Mouse (Mus musculus) heart, adult 18-20 months (tissue): ENCODE results near the gene Snx8. TPM values are rescaled to one million over a fixed set of nuclear protein-coding genes. Genes with fewer than 3 reads are reported as not detected.
"Not testable (repeated sequence)": the region's sequence is repeated elsewhere in the genome, so short reads cannot be mapped to it uniquely, and the experiment has no call there.

ENCODE experiments used
- DNase-seq, 2 experiments: peaks; one replicate each; pipeline ENCODE4 v3.0.0; 2021 to 2022; ENCODE audit warnings: mixed read lengths in 1 of 2
- total RNA-seq, 2 experiments: library from RNA; stranded (reverse); gene quantifications; 2 replicates each; pipeline ENCODE4 v1.2.3; 2021

Gene Snx8
- total RNA-seq, 2 experiments from 2014 or later: 15.3 to 17.3 TPM

DNA sequence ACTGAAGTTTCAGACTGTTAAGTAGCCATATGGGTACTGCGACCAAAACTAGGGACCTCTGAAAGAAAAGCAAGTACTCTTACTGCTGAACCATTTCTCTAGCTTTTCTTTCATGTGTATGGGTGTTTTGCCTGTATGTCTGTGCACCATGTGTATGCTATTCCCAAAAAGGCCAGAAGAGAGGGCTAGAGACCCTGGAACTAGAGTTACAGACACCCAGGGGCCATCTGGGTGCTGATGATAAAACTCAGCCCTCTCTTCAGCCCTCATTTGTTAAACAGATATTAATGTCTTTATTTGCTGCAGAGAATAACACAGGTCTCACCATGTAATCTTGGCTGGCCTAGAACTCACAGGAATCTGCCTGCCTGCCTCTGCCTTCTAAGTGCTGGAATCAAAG lies 4.6 kb downstream of the Snx8 start:
- no peak for DNase-seq

- no peak for DNase-seq
Measured at GRCm38 (mm10) chr5:140383559-140383958, 5.5 kb downstream of the Snx8 start.

DNA sequence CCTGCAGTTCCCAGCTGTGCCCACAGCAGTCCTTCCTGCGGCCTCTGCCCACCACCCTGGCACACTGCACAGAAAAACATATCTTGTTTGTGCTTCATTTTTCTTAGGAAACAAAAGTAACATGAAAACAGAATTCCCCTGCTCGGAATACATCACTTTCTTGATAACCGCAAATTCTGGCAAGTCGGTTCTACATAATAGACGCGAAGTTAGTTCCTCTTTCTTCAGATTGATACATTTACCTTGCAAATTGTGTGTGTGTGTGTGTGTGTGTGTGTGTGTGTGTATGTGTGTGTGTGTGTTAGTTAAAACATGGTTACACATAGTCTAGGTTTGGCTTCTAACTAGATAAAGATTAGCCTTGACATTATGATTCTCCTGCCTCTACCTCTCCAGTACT lies 6.4 kb downstream of the Snx8 start:
- no peak for DNase-seq

- DNase-seq: peak in 1 of 2 experiments; percentile 55
Measured at GRCm38 (mm10) chr5:140381156-140381555, 7.9 kb downstream of the Snx8 start.

DNA sequence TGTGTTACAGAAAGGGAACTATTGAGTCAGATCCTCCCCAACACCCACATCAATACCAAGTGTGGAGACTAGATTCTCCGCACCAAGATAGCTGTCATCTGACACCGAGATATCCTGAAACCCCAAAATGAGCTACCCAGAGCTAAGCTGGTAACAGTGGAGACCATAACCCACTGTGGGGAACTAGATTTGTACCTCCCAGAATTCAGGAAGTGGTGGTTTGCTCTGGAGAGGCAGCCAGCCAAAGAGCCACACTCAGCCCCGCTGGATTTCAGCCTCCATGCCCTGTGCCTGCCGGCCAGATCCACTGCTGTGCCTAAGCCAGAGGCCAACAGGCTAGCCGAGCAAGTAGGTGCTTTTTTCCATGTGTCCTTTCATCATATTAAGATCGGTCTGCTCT lies 9.8 kb downstream of the Snx8 start:
- peak in 1 of 2 experiments; percentile 60 for DNase-seq

DNA sequence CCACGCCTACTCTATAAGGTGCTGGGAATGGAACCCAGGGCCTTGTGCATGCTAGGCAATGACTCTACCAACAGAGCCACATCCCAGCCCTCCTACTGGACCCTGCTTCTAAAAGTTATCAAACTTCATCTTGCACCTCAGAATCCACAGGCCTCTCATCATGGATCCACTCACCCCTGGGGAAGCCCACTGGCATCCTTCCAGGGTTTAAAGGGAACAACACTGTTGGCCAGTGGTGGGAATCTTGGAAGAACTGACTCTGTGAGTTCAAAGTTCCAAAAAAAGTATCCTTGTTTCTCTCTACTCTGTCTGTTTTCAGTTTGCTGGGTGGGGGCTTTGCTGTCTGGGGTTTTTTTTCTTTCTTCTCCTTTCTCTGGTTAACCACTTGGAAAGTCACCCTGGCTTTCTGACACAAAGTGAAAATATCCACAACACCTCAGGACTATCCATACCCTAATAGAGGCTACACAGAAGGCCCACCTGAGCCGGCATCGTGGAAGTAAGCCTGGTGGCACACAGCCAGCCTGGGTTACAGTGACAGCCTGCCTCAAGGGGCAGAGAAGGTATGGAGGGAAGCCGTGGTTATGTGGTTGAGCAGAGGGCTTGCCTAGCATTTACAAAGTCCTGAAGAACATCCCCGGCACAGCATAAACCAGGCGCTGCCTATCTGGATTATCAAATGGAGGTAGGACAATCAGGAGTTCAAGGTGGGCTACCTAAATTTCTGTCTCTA lies 10.8 kb downstream of the Snx8 start:
- DNase-seq: no peak

DNA sequence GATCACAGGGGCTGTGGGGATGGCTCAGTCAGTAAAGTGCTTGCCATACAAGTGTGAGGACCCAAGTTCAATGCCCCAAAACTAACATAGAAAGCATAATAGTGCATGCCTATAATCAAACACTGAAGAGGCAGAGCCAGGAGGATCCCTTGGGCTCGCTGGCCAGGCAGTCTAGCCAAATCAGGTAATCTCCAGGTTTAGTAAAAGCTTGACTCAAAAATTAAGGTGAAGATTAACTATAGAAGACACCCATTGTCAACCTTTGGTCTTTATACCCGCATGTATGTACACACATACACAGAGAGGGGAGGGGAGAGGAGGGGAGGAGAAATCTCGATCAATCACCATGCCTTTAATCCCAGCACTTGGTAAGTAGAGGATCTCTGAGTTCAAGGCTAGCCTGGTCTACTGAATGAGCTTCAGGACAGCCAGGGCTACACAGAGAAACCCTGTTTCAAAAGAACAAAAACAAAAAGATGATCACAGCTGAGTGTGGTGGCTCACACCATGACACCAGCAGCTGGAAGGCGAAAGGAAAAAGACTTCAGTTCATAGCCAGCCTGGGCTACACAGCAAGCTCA lies 13.7 kb downstream of the Snx8 start:
- no peak for DNase-seq

- no peak for DNase-seq
Measured at GRCm38 (mm10) chr5:140374226-140374625, 14.8 kb downstream of the Snx8 start.

GRCm38 (mm10) chr5:140373711-140374110 lies 15.4 kb downstream of the Snx8 start:
- DNase-seq: no peak

DNA sequence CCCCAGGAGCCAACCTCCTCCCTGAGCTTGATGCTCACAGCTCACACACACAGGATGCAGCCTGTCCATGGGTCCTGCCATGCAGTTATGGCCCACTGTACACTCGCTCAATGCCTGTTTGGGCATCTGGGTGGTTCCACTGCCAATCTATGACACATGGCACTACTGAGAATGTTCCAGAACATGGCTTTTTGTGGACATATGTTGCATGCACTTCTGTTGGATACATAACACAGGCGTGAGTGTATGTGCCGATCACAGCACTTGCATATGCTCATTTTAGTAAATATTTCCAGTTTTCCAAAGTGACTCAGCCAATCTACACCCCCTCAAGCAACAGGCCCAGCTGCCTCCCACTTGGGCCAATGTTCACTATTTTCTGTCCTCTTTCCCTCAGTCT lies 17.4 kb downstream of the Snx8 start:
- no peak for DNase-seq

DNA sequence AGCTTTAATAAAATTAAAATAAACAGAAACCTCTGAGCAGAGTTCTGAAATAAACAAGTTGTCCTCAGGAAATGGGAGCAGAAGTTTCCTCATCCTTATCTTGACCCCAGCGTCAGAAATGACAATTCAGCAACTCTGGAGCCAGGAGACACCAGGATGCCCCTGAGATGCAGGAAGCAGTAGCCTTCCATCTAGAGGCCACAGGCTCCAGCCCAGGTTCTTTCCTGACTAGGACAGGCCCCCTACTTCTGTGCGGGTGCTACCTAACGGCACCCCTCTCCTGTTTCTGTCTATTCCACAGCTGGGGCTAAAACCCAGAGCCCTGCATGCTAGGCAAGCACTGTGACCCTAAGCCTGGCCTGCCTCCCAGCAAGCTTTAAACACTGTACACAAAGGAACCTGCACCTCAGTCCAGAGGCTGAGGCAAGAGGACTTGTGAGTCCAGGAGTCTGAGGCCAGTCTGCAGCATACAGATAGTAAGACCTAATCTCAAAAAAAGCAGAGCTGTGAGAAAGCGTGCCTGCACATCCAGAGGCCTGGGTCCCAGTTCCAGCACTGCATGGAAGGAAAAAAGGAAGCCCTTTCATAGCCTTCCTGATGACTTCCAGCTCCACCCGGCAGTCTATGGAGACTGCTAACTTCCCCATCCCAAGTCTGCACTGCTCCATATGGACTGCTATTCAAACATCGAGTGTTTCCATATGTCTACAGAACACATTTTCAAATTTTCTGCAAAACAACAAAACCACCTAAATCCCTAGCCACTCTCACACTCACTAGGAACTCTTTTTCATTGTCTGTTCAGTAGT lies 18.4 kb downstream of the Snx8 start:
- peak; percentile 52 to 69 for DNase-seq

DNA sequence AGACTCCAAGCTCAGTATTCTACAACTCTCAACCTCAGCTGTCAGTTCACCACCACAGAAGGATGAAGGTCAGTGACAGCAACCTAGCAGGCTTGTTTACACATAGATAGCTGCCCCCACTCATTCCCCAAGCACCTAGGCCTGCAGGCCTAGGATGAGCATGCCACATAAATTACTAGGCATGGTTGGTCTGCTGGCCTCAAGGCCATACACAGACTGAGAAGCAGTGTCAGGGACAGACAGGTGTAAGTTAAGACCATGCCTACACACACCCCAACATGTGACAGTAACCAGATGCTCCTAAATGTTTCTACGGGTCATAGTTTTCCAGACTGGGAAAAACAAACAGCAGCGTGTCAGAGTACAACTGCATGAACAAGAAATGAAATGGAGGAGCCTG lies 19.6 kb downstream of the Snx8 start:
- DNase-seq: no peak

DNA sequence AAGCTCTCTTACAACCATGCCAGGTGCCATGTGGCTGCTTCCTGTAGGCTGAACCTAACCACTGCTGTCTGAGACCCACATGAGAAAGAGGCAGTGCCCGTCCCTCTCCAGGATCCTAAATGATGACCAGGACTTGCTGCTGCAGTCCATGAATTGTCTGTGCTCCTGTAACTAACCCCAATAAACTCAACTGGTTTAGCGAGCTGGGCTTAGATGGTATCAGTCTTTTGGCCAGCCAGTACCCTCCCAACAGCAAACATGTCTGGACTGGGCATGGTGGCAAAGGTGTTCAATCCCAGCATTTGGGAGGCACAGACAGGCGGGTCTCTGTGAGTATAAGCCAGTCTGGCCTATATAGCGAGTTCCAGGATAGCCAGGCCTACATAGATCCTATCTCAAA lies 20.1 kb downstream of the Snx8 start:
- DNase-seq: no peak

DNA sequence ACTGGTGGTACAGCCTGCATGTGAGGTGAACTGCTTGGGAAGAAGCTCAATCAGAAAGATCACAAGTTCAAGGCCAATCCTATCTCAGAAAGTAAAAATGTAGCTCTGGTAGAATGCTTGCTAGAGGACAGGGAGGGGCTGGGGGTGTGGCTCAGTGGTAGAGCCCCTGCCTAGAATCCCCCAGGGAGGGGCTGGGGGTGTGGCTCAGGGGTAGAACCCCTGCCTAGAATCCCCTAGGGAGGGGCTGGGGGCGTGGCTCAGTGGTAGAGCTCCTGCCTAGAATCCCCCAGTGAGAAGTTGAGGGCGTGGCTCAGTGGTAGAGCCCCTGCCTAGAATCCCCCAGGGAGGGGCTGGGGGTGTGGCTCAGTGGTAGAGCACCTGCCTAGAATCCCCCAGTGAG lies 20.9 kb downstream of the Snx8 start:
- DNase-seq: not testable (repeated sequence)

GRCm38 (mm10) chr5:140364415-140364814 lies 24.6 kb downstream of the Snx8 start:
- DNase-seq: no peak

DNA sequence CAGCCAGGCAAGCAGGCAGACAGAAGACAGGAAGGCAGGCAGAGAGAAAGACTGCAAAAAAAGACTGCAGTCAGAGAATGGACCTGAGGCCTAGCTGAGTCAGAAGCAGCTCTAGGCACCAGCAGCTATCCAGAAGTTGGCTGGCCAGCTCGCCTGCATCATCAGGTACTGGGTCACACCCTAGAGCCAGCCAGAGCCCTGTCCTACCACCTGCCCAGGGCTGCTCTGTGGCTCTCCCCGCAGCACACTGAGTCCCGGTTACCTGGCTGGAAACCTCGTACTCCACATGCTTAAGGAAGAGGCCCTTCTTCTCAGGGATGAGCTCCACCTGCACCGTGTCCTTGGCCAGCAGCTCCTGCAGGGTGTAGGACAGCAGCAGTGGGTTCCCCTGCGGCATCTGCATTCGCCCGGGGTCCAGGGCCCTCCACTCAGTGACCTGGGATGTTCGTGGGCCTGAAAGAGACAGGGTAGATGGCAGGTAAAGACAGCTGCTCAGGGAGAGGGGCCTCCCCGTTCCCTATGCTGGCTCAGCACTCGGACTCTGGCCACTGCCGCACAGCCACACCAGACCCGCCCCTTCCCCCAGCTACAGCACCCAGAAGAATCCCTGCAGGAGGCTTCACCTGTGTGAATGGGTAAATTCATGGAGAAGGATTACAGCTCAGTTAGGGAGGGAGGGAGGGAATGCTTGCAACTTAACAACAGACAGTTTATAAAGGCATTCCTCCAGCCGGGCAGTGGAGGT lies 29.0 kb downstream of the Snx8 start:
- no peak for DNase-seq

- DNase-seq: no peak
Measured at GRCm38 (mm10) chr5:140357466-140357865, 31.6 kb downstream of the Snx8 start.

GRCm38 (mm10) chr5:140355934-140356333 lies 33.1 kb downstream of the Snx8 start:
- DNase-seq: no peak

GRCm38 (mm10) chr5:140352352-140352751 lies 36.7 kb downstream of the Snx8 start:
- DNase-seq: no peak

GRCm38 (mm10) chr5:140350731-140351497 lies 38.1 kb downstream of the Snx8 start:
- DNase-seq: no peak

GRCm38 (mm10) chr5:140349882-140350281 lies 39.2 kb downstream of the Snx8 start:
- no peak for DNase-seq

GRCm38 (mm10) chr5:140346050-140346449 lies 43.0 kb downstream of the Snx8 start:
- DNase-seq: no peak
